Mouse (Mus musculus) embryo, embryonic 10.5 days (tissue): ENCODE results near the gene Adora1.

ENCODE experiments used
- DNase-seq: peaks from one replicate; pipeline ENCODE4 v3.0.0-alpha.2; 2015; ENCODE audit warnings: low spot score

Adora1 gene

DNA sequence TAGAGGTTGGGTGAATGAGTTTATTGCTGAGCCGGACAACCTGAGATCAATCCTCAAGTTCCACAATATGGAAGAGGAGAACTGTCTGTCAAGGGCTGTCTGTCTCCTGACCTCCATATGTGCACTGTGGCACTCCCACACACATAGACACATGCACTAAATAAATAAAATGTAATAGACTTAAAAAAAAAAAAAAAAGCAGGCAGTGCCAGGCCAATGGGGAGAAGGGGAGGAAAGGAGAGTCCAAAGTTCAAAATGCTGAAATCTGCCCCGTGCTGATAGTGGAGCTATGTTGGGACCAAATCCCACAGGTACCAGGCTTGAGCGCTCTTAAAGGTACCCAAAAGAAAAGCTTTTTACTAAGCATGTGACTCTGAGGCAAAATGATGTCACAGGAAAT, 2.2 kb upstream of the Adora1 start:
- no peak for DNase-seq

DNA sequence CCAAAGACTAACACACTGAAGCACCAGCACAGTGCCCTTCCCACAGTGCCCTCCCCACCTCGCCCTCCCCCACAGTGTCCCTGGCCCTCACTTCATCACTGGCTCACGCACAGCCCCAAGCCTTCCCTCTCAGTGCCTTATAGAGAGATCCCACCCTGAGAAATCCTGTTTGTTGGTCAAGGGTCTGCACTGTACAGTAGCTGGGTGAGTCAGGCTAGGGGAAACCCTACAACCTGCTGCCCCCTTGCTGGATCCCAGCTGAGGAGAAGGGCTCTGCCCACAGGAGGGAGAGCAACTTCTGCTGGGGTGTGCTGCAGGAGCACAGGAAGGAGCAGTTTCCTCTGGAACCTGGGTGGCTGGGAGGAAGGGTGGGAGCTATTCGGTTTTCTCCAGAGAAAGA, 911 bp upstream of the Adora1 start:
- DNase-seq: no peak

DNA sequence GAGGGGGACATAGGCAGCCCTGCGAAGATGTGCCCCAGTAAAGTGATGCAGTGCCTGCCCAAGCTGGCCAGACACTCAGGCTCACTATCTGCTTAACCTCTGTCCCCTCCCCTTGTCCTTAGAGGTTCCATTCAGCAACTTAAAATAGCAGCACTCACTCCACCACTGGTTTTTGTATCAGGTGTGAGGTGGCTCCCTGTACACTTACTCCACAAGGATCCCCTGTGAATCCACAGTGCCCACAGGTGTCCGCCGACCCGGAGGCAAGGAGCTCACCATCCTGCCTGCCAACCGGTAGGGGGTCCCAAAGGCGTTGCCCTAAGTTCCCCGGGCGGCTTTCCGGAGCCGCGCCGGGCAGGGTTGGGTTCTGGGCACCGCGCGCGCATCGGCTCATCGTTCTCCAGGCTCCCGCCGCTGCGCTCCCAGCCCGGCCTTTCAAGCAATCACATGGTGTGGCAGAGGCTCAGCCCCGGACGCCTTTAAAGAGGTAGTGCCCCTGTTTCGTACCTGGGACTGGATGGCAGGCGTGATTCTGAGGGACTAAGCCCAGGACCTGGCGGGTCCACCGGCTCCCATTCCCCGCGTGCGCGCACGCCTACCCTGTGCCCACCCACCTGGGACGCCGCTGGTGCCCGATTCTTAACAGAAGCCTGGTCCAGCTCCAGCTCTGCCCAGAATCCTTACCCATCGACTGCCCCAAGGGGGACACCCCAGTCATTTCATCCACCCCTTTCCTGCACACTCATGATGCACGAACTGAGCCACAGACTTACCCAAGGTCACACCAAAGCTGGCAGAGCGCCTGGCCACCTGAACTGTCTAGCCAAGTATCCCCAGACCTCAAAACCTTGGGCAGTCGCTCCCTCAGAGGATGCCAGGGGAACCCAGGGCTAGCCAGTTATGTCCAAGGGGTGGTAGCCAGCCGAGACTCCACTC, 508 bp downstream of the Adora1 start:
- DNase-seq: peak; percentile 38

DNA sequence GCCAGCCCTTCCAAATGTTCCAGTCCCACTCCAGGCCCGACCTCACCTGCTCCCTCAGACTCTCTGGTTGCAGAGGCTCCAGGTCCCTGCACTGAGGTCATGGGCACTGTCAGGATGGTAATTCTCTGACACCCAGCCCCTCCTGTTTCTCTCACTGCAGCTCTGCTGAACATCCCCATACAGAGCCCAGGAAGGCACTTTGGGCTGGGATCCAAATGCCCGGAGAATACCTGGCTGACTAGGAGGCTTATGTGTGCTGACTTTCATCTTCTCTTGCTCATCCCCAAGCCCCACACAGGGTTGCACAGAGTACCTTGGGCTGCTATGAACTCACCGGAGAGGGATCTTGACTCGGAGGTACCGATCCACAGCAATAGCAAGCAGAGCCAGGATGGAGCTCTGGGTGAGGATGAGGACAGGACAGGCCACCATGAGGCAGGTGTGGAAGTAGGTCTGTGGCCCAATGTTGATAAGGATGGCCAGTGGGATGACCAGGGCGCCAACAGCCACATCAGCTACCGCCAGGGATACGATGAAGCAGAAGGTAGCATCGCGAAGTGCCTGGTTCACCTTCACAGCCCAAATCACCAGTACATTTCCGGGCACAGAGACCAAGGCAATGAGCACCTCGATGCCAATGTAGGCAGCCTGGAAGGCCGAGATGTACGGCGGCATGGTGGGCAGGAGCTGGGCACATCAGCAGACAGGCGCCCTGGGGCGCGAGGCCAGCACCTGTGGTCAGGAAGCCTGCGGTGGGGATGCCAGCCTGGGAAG, 1.4 kb downstream of the Adora1 start:
- DNase-seq: no peak

DNA sequence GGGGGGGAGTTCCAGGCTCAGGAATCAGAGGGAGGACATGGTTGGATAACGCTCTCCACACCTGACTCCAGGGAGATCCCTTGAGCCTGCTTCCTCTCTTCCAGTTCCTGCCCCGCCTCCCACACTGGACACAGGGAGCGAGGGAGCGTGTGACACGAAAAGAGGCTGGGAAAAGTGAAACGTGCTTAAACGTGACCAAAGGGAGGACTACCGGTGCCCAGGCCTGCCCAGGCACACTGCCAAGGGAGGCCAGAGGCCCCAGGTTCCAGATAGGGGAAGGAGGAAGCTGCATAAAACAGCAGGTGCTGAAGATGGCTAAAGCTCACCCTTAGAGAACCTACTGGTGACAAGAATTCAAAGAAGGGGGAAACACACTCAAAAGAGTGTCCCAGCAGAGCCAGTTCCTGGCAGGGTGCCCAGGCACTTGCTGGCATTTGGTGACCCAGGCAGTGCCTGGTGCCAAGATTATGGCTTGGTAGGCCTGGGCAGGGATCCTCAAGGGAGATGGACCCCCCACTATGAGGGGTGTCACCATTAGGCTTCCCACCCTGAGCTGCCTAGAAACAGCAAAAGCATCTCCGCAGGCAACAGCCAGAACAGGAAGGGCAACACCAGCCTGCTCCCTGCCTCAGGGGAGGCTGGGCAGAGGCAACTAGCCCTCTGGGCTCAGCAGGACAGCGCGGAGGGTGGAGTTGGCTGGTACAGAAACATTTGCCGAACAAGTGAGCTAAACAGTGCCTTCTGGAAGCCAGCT, 2.3 kb downstream of the Adora1 start:
- DNase-seq: no peak

DNA sequence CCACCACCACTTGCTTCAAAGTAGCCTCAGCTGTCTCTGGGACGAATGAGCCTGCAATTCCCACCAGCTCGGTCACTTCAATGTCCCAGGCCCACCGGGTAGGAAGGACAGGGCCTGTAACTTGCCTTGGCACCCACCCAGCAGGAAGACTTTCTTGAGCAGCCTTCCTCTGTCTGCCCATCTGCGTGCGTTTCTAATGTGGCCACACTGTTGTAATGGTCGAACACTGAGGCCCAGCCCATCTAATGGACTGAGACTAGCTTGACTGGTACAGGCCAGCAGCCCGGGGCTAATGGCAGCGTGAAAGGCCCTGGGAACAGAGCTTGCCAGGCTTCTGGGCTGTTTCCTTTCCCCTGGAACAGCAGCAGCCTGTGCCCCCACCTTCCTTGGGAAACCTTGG, 2.9 kb downstream of the Adora1 start:
- no peak for DNase-seq

DNA sequence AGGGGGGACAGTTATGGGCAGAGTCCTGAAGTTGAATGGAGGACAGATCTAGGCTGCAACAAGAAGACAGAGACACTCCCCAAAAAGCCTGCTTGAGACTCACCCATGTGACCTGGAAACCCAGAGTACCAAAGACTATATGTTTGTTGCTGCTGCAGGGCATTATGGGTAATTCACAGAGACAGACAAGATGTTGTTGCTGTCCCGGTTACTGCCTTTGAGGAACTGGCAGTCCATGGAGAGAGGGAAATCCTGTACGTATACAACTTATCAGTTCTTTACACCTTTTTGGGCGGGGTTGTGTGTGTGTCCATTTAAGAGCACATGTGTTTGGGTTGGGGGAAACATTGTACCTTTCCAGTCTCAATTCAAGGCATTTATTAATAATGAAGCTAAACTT, 3.5 kb downstream of the Adora1 start:
- DNase-seq: no peak

DNA sequence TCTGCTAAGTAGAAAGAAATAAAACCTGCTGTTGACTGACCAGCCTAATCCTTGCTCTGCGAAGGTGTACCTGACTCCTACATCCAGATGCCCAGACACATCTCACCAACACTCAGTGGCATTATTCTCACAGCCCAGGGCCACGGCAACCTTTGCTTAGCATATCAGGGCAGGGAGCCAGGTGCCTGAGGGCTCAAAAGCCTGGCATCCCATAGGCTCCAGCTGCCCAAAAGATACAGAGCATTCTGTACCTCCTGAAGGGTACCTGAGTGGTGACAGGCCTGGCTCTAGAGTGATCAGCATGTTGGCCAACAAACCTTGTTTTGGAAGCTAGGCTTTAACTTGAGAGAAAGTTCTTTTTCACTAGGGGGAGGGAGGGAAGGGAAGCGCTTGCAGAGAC, 4.0 kb downstream of the Adora1 start:
- no peak for DNase-seq

DNA sequence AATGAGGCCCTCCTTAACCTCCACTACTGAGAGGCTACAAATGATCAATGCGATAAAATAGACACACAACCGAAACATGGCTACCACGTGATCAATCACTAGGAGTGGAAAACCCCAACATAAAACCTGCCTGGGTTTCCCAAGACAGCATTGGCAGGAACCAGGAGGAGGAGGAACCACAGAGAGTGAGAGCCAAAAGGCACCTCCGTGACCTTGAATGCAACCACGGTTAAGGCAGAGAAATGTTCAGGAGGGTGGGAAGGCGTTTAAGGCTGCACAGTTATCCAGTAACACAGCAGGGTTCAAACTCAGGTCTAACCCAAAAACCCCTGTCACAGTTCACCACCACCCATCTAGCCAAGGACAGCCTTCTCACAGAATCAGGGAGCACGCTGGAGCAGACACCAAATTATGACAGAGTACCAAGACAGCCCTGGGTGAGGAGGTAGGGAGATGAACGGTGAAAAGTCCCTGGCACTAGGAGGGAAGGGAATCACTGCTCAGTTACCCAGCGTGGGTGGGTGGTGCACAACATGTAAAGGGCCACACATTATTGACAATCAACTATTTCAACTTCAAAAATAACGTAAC, 4.5 kb downstream of the Adora1 start:
- no peak for DNase-seq

DNA sequence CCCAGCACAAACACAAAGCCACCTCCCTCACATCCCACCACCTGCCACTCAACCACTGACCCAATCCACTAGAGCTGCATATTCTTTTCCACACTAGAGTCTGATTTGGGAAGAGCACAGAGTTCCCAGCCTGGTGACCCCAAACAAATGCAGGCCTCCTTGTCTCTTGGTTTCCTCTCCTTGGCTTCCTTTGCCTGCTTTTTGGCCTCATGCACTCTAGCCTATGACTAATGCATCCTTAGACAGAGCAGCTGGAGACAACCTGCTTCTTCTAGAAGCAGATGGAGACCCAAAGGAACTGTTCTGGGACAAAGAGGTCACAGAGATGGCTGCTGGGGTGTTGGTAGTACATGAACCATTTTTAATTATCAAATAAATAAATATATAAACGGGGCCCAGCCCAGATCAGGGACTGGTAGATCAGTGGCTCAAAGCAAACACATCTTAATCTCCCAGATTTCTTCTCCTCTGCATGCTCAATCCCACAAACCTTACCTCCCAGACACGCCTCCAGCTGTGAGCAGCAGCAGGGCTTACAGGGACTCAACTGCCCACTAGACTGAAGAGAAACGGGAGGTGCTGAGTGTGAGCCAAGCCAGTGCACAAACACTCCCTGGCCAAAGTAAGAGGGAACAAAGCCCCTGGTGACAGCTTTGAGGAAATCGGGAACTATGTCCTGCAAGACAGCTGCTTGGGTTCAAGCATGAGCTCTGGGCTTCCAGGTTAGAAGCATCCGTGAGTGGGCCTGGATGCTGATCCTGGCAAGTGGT, 5.2 kb downstream of the Adora1 start:
- no peak for DNase-seq

DNA sequence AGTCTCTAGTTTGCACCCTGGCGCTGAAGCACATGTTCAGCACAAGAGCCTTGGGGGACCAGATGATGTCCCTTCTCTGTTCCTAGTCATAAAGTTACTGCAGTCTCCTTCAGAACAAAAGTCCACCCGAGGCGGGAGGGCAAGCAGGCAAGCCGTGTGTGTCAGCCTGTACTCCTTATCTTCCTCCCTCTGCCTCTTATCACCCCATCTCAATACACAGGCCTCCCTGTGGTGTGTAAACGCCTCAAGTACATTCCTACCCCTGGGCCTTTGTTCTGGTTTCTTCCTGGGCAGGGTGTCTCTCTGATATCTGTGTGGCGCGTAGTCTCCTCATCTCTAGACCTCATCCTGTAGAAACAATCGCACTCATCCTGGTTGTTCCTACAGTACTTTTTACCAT, 8.5 kb downstream of the Adora1 start:
- no peak for DNase-seq

DNA sequence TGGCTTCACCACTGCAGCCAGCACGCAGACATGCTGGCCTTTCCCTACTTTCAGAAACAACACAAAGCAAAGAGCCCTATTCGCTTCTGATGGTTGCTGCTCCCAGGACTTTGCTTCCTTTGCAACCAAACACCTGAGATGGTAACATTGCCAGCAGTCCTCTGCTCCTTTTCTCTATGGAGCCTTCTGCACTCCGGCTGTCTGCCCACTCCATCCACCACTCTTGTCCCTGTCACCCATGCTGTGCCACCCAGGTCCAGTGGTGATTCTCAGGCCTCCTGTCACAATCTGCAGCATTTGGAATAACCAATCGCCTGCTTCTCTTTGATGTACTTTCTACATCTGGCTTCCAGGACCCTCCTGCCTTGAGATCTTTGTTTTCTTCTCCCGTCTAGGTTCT, 9.9 kb downstream of the Adora1 start:
- DNase-seq: no peak

DNA sequence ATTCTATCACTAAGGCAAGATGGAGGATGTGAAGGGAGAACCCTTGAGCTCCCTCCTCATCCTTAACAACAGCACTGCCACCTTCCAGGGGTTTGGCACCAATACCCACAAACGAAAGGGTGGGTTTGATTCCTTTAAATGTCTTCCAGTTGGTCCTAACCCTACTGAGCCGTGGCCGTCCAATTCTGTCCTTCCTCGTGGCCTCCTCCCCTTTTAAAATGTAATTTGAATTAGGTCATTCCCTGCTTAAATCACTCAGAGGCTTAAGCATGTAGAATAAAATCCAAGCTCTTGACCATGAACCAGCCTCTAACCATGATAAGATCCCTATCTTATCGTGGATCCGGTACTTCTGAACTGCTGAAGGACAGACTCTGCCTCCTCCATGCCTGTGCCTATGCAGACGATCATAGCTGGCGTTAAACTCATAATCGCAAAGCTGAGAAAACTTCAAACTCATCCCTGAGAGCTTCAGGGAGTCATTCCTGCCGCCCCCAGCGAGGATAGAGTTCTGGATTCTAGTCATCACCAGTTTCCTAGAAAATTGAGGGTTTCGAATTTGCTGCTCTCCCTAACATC, 10.5 kb downstream of the Adora1 start:
- DNase-seq: no peak

DNA sequence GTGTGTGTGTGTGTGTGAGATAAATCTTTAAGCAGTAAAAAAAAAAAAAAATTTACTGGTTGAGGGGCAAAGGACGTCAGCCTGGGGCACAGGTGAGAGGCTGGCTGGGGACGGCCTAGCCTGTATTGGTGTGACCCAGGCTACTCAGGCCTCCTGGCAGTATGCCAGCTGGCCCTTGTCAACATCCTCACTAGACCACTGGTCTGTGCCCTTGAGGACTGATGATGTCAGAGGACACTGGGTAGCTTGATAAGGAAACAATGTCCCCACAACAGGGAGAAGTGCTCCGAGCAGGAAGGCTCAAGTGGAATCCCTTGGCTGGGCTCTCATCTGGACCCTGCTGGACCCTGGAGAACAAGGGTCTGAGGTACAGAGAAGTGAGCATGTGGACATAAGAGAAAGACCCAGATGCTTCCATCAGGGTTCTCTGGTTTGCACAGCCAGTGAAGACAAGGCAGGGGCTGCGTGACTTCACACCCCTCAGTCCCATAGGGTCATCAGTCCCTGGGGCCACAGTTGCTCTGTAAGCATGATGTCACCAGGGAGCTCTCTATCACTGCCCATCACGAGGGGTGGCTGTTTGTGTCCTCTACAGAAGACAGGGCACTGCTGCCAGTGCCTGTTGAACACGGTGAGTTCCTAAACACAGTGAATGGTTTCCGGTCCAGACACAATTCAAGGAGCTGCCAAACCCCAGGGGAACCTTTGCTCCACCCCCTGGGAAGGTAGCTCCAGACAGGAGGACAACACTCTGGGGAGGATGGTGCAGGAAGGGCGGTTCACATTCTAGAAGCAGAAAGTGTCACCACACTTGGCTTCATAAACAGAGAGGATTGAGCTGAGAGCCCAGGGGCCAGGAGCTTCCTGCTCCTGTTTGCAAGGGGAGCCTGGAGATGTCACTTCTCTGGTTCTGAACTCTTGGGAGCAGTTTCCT, 12.8 kb downstream of the Adora1 start:
- no peak for DNase-seq

DNA sequence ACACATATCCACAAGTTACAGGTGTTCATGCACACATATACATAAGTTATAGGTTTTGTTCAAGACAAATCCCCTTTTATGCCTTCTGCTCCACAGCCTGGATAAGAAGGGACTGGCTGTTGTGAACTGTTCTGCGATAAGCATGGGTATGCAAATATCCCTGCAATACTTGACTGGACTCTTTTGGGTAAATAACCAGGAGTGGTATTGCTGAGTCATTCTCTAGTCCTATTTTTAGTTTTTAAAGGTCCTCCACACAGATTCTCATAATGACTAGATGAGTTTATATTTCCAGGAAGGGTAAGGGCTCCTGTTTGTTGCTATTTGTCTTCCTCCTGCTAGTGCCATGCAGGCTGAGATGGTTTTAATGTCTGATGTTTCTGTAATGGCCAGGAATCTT, 14.1 kb downstream of the Adora1 start:
- DNase-seq: no peak

DNA sequence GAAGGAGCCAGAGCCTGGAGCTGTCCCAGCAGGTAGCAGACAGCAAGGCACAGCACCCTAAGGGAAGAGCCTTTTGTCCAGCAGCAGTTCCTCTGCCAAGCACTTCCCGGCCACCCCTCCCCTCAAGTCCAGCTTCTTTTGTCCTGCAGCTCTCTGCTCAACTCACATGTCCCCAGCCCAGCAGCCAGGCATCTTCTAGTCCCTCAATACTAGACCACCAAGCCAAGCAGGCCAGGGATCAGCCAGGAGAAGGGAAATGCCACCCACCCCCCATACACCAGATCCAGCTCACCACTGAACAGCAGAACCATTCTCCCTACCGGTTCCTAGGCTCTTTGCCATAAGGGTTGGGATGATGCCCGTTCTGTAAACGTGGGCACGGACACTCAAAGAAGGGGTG, 15.6 kb downstream of the Adora1 start:
- no peak for DNase-seq

DNA sequence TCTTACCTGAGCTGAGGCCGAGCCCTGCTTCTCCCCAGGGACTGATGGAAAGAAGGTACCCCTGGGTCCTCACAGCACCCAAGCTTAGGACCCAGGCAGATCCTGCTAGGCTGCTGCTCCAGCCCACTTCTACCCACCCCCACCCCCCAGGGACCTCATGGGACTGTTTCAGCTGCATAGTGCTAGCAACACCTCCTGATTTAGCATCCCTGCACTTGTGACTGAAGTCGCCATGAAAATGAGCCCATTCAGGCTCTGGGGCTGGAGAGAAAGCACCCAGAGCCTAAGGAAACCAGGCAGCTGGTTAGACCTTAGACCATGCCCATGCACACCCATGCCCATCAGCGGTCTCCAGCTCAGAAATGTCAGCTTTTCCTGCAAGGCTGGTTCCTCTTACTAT, 17.3 kb downstream of the Adora1 start:
- DNase-seq: no peak

DNA sequence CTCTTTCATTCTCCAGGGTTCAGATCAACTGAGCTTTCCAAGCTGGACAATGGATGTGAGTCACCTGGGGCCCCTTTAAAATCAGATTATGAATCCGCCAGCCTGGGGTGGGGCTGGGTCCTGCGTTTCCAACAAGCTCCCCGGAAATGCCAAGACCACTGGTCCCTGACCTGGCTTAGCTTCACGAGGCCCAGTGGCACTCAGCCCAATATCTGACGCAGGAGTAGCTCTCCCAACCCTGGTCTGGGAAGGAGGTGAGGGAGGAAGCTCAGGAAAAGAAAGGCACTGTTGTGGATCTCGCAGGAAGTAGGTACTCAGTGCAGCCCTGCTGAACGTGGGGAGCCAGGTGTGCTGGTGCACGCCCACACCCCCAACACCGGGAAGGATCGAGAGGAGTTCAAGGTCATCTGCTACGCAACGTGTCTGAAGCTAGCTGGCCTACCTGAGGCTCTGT, 18.2 kb downstream of the Adora1 start:
- DNase-seq: no peak

DNA sequence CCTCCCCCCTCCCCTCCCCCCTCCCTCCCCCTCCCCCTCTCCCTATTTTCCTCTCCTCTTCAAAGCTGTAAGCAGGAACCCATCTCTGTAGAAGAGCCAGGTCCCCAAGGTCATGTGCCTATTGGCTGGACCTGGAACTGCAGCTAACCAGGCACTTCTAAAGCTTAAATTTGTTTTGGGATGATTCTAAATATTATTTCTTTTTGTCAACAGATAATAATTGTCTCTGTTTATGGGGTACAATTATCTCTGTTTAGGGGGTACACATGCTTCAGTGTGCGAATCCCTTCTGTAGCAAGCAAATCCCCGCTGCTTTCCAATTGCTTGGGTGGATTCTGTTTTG, 18.6 kb downstream of the Adora1 start:
- no peak for DNase-seq
